Mouse (Mus musculus): ENCODE measurements around the gene Cenpp.

The Cenpp gene

DNA sequence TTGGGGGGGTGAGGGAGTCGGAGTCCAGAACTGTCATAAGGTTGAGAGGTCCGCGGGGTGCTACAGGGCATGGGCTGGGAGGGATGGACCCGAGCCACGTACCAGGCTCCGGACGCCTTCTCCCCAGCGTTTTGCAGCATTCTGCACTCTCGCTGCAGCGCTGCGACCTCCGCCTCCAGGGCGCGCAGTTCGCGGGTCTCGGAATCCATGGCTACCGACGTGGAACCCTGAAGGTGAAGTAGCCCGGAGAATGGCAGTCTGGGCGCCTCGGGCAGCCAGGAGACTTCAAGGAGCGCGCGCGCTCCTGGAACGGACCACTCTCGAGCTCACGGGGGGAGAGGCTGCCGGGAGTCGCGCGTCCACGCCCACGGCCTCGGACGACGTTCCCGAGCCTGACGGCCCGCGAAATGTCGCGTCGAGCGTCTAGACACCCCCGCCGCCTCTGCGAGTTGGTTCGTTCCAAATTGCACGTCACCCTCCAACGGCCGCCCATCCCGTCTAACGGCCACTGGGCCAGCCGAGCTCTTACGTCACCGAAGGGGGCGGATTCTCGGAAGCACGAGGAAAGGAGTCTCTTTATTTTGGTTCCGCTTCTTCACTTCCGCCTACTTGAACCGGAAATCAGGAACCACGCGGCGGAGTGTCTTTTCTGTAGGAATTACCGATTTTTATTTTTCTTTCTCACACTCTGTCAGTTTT lies at the start of gene Cenpp, which contains the start of gene Nol8:
Gene Cenpp (minus strand): TSS at position 305 of the 699 bp plus-strand sequence.
Gene Nol8 (plus strand): TSS at position 598 of the 699 bp plus-strand sequence.
- peak; percentile 100 for DNase-seq

DNA sequence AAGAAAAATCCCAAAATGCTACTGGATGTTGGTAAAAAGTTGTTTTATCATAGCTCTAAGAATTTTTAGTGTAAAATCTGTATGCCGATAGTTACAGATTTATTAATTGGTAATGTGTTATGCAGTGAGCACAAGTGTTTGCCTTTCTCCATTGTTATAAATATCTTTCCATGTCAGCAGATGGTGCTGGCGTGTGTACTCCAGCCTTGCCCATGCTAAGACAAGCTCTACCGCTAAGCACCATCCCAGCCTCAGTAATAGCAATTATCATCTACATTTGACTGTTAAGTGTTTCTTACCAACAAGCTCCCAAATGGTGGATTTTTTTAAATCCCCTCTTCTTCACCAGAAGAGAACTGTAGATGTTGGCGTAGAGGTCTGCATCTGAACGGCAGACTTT lies 38.5 kb upstream of the Cenpp start:
- no peak for DNase-seq

- DNase-seq: no peak
These were observed 31.7 kb upstream of the Cenpp start for GRCm38 (mm10) chr13:49684266-49684665.

- DNase-seq: no peak
These were observed 29.8 kb upstream of the Cenpp start for GRCm38 (mm10) chr13:49682233-49682846.

DNA sequence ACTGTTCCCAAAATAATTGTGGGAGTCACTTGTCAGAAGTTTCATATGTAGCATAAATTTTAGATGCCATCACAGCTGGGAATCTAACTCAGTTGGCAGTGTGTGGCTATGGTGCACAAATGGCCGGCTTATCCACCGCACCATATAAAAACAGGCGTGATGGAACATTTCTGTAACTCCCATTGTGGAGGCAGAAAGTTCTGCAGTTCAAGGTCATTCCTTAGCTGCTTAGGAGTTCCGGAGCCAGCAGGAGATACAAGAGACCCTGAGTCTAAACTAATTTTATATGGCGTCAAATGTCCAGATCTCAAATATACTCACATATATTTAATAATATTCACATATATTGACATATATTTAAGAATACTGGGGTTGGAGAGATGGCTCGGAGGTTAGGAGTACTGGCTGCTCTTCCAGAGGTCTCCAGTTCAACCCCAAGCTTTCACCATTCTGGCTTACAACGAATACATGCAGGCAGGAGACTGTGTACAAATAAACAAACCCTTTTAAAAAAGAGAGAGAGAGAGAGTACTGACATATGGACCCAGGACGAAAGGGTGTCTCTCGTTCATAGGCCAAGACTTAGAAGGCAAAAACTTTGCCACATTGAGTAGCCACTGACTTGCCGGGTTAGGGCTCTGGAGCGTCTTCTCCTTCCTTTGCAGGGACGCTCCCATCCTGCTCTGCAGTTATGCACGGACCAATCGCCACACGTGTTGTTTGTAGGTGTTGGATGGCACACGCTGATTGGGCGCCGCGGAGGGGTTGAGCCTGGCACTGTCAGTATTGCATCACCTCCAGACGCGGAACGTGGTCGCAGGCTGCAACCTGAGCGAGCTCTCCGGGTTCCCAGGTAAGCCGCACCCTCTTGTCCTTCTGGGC lies 29.0 kb upstream of the Cenpp start, which contains the start of gene Iars:
Gene Iars (plus strand): TSS at position 750 of the 882 bp plus-strand sequence.
- peak; percentile 99 for DNase-seq

DNA sequence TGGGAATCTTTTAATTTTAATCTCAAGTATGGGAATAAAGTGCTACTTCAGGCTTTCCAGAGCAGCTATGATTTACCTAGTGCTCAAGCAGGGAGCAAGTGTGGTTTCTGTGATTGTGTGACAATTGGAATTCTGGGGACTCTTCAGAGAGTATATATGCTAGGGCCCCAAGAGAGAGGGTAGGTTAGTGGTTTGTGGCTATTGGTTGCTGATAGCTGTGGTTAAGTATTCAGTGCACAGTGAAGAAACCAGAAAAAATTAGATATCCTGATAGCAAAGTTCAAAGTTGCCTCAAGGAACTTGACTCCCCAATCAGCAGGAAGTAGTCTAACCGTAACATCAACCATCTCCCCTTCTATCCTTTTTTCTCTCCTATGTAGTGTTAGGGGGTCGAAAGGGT lies 25.2 kb upstream of the Cenpp start:
- no peak for DNase-seq

- DNase-seq: peak in 1 of 2 experiments; percentile 67
These were observed 576 bp upstream of the Cenpp start for GRCm38 (mm10) chr13:49653180-49653541.

GRCm38 (mm10) chr13:49651781-49652351 lies 719 bp downstream of the Cenpp start:
- DNase-seq: no peak

DNA sequence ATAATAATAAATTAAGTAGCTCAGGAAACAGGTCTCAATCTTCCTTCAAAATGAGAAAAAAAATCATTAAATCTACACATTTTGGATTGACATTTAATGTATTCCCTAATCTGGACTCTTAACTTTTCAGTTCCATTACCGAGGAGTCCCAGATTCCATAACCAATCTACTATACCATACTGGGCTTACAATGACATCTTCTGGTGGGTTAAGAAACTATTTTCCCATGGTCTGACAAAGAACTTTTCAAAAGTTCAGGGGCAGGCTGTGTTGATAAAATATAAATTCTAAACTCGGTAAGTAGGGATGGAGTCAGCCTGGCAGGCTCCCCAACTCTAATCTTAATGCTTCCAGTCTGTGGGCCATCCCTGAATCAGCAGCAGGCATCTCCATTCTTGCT lies 1.4 kb downstream of the Cenpp start:
- no peak for DNase-seq

GRCm38 (mm10) chr13:49646019-49646418 lies 6.6 kb downstream of the Cenpp start:
- DNase-seq: no peak

DNA sequence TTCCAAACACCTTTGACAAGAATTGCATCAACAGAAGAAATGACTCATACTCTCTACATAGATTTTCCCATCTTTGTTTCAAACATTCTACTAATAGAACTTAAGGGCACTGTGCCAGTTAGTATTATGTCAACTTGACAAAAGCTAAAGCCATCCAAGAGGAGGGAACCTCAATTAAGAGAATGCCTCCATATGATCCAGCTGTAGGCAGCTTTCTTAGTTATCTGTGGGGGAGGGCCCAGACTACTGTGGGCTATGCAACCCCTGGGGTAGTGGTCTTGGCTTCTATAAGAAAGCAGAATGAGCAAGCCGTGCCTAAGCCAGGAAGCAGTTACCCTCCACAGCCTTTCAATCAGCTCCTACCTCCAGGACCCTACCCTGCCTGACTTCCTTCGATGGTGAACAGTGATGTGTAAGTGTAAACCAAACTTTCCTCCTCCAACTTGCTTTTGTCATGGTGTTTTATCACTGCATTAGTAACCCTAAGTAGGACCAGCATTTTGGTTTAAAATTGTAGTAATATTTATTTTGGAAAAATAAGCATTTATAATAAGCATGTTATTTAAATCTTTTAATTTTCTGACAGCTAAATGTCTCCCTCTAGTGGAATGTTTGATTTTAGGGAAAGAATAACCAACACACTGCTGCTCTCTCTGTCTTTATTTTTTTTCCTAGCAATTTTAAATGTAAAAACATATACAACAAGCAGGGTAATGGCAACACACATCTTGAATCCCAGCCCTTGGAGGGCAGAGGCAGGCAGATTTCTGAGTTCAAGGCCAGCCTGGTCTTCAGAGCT lies 7.7 kb downstream of the Cenpp start:
- no peak for DNase-seq

GRCm38 (mm10) chr13:49643669-49644362 lies 8.8 kb downstream of the Cenpp start:
- DNase-seq: no peak

DNA sequence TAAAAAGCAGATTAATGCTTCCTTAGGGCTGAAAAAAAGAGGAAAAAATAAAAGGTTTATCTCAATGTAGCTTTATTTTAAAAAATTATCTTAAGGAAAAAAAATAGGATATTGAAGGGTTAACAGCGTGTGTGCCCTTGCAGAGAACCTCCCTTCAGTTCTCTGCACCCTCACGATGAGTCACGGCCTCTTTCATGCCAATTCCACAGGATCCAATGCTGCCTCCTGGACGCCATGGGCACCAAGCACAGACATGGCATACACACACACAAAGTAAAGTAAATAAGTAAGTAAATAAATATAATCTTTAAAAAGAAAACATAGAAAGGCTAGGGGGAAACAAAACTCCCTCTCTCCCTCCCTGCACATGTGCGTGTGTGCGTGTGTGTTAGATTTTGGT lies 9.9 kb downstream of the Cenpp start:
- DNase-seq: no peak

DNA sequence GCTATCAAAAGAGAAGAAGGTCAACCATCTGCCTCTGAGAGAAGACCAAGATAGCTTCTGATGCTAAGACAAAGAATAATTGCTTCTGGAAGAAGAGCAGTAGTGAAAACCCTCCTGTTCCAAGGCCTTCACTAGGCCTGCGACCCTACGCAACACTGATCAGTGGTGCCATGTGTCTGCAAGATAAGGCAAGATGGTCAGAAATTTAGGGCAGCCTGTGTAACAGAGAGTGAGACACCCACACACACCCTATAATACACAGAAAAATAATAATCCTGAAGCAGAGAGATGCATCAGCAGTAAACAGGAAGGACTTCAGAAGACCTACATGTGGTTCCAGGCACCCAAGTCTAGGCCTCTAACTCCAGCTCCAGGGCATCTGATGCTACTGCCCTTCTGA lies 12.6 kb downstream of the Cenpp start:
- no peak for DNase-seq

GRCm38 (mm10) chr13:49629076-49629475 lies 23.5 kb downstream of the Cenpp start:
- DNase-seq: no peak

DNA sequence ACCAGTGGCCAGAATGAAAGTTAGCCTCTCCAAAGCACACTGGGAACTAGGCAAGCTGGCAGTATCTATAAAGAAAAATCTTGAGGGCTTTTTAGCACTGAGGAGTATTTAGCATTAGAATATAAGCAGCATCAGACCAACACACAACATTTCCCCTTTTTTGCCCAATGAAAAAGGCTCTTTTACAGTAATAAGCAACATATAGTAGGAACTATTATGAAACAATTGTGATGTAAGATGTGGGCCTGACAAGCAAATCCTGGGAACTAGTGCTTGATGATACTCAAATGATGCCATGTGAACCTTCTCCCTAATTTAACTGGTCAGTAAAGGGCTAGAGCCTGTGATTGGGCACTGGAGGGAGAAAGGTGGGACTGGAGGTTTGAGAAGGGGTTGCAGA lies 24.4 kb downstream of the Cenpp start:
- no peak for DNase-seq

DNA sequence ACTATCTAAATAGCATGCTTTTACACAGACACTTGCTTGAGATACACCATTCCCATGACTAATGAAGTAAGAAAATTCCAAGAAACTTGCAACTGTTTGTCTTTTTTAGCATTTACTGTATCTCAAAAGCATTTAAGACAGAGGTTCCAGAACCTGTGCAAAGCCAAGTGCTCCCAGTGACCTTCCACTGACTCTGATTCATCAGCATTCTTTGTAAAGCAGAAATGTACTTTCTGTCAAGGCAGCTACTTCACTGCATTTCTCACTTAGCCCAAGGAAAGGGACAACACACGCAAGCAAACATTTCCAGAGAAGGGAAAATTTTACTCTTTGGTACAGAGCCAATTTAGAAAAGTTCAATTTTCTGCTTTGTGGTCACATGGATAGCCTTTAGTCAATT lies 29.4 kb downstream of the Cenpp start:
- DNase-seq: no peak

- DNase-seq: no peak
These were observed 34.2 kb downstream of the Cenpp start for GRCm38 (mm10) chr13:49618365-49618764.

DNA sequence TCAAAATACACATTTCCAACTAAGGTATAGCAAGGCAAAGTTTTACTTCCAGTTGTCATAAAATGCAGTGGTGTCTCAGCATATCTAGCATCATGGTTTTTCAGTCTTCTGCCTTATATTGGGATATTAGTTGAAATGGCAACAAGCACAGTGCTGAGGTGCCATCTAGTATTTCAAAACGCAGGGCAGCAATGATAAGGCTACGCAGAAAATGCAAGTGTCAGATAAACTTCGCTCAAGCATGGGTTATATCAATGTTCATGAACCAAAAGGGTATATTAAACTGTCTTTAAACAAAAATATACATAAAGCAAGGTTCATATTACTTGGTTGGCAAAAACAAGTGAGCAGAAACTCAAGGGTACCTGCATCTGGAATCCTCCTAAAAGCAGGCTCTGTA lies 35.6 kb downstream of the Cenpp start:
- DNase-seq: no peak

DNA sequence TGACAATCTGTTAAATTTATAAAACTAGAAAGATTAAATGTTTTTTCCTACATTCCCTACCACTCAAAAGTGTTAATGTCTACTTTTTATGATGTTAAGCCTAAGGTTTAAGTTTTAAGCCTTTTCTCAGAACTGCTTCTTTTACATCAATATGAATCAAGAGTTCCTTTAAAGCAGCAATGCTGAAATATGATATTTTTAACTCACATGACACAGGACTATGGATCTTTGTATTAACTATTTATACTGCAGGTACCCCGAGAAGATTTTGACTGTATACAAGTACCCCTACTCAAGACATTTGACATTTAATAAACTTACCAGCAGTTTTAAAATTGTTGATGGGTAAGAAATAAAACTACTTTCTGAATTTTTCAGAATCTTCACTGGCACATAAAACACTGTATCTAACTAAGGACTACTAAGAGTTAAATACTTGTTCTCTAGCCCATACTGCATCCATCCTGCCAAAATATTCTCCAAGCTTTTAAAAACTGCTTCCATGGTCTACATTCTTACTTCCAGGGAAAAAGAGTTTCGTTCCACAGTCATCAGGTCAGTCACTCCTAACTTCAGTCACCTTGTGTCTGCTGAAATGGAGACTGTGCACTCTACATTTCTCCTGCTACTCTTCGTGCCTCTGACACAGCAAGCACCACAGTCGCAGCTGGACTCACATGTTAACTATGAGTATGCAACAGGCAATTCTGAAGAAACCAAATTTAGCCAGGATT lies 43.8 kb downstream of the Cenpp start:
- no peak for DNase-seq

- DNase-seq: no peak
These were observed 44.9 kb downstream of the Cenpp start, which contains the start of gene Ogn for GRCm38 (mm10) chr13:49607714-49608113. Gene Ogn (plus strand): TSS chr13:49608046.

All from cerebellum, postnatal 25 days (tissue).